Mouse (Mus musculus) heart, embryonic 12.5 days (tissue): ENCODE results near the gene Sacs. TPM values are rescaled to one million over a fixed set of nuclear protein-coding genes. Genes with fewer than 3 reads are reported as not detected.
A peak's percentile ranks its signal among the peaks of the same experiment; 100 is the strongest.
"Not testable (repeated sequence)": the region's sequence is repeated elsewhere in the genome, so short reads cannot be mapped to it uniquely, and the experiment has no call there.

Source experiments
- ATAC-seq: fragments of 200-750 bp; cut with Nextera tagmentation; 2 replicates; pipeline ENCODE4 v1.8.0; 2017; ENCODE audit warnings: moderate TSS enrichment, moderate library complexity; ENCODE audit not compliant: insufficient number of reproducible peaks, low FRiP score
- H3K27ac ChIP-seq: fragments of 300-500 bp; sonication (generic); 2 replicates; pipeline ENCODE4 v1.5.1; 2016; ENCODE audit warnings: mild to moderate bottlenecking, moderate library complexity; ENCODE audit not compliant: poor library complexity, severe bottlenecking
- H3K27me3 ChIP-seq: fragments of 300-500 bp; sonication (generic); replicated peaks from 2 replicates; pipeline ENCODE4 v1.6.1; 2016; ENCODE audit warnings: mild to moderate bottlenecking, moderate library complexity
- H3K36me3 ChIP-seq: fragments of 300-500 bp; sonication (generic); 2 replicates; pipeline ENCODE4 v1.6.1; 2016; ENCODE audit warnings: mild to moderate bottlenecking, moderate library complexity
- H3K4me1 ChIP-seq: fragments of 300-500 bp; sonication (generic); replicated peaks from 2 replicates; pipeline ENCODE4 v1.6.1; 2016; ENCODE audit warnings: mild to moderate bottlenecking
- H3K4me2 ChIP-seq: fragments of 300-500 bp; sonication (generic); 2 replicates; pipeline ENCODE4 v1.6.1; 2016; ENCODE audit warnings: mild to moderate bottlenecking, moderate library complexity
- H3K4me3 ChIP-seq: fragments of 300-500 bp; sonication (generic); 2 replicates; pipeline ENCODE4 v1.5.1; 2016; ENCODE audit warnings: mild to moderate bottlenecking
- H3K9ac ChIP-seq: fragments of 300-500 bp; sonication (generic); 2 replicates; pipeline ENCODE4 v1.6.1; 2016; ENCODE audit warnings: mild to moderate bottlenecking, moderate library complexity
- H3K9me3 ChIP-seq: fragments of 300-500 bp; sonication (generic); replicated peaks from 2 replicates; pipeline ENCODE4 v1.6.1; 2016; ENCODE audit warnings: mild to moderate bottlenecking, moderate library complexity
- WGBS: fragments of 180-500 bp; shearing (Covaris S2); methylation state at CpG from one replicate; pipeline ENCODE4 v1.1.7; 2016; 5-methylcytosine and 5-hydroxymethylcytosine counted together
- polyA plus RNA-seq: library from polyadenylated mRNA; unstranded; fragments of >200 nt; fragmentation: Nextera tagmentation; extraction: Ambion mirVana; gene quantifications from 2 replicates; pipeline ENCODE4 v1.2.1, GENCODE M21; 2016

Gene Sacs
- polyA plus RNA-seq, 1 experiment from 2014 or later: 6.3 TPM

DNA sequence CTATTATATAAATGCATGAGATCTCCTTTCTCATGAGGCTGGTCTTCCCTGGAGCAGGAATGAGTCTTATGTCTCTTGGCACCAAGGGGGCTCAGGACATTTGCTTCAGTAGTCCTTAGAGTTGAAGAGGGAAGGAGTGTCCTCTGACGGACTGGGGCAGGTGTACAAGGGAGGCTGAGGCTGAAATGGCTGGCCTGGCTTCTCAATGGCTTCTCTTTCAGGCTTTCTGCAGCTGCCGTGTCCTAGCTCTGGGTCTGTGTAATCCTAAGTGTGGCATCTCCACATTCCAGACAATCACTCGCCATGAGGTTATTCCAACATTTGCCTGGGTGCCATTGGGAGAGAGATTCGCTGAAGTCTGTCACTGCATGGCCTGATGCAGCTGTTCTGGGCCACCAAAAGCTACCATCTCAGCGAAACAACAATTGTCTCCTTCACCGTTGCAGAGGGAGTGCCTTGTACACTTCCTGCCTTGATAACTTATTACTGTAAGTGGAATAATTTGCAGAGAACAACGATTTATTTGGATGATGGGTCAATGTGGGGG, 9.2 kb upstream of the Sacs start:
- Histone ChIP-seq H3K27ac (no peak overlapping the region), H3K27me3 (0 out of 2 replicates have a peak, but pooled peaks cover 3% of the 10 kb centered on the region), H3K36me3 (no peaks in the 10 kb centered on the region), H3K9me3 (no peaks in the 10 kb centered on the region), H3K4me2 (no peak overlapping the region), H3K9ac (no peak overlapping the region), H3K4me3 (no peak overlapping the region), H3K4me1 (peaks cover 18% of the 10 kb centered on the region)
- 61% methylated on average over 7 of the region's 7 CpGs for WGBS
- no peak for ATAC-seq

GRCm38 (mm10) chr14:61132556-61132955, 5.7 kb upstream of the Sacs start:
- H3K4me1 ChIP-seq: peaks cover 7% of the 10 kb centered on the region
- no peak overlapping the region for H3K4me3 ChIP-seq
- 69% methylated on average over 1 of the region's 1 CpGs for WGBS
- no peaks in the 10 kb centered on the region for H3K36me3 ChIP-seq
- H3K9me3 ChIP-seq: no peaks in the 10 kb centered on the region
- no peak overlapping the region for H3K4me2 ChIP-seq
- H3K27ac ChIP-seq: no peak overlapping the region
- H3K27me3 ChIP-seq: 0 out of 2 replicates have a peak, but pooled peaks cover 3% of the 10 kb centered on the region
- no peak for ATAC-seq
- no peak overlapping the region for H3K9ac ChIP-seq

DNA sequence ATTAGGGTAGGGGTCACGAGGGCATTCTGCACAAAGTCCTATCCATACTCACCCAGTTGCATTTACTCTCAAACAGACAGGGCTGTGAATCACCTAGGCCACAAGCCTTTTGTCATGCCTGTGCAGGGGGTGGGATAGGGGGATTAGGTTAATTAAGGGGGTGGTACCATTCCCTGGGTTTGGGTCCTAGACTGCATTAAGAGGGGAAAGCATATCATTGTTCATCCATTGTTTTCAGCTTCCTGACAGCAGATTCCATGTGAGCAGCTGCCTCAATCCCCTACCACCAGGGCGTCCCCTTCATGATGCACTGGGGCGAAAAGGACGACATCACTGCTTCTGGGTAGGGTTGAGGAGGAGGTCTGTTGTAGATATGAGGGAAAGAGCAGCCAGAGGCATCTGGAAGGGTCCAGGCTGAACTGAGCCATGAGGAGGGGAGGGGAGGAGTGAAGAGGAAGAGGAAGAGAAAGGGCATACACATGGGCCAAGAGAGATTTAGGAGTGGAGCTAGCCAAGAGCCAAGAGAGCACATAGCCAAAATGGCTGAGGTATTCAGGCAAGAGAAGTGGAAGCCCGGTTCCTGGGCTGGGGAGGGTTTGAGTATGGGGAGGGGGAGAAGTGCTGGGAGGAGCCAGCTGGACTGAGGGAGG, 3.8 kb upstream of the Sacs start:
- H3K36me3 ChIP-seq: no peaks in the 10 kb centered on the region
- ATAC-seq: no peak

GRCm38 (mm10) chr14:61137410-61137809, 847 bp upstream of the Sacs start:
- Histone ChIP-seq H3K27me3 (peaks cover 12% of the 10 kb centered on the region), H3K36me3 (no peaks in the 10 kb centered on the region), H3K4me2 (no peak overlapping the region), H3K4me1 (0 out of 2 replicates have a peak, but pooled peaks cover 4% of the 10 kb centered on the region), H3K27ac (no peak overlapping the region), H3K4me3 (no peak overlapping the region), H3K9me3 (no peaks in the 10 kb centered on the region), H3K9ac (no peak overlapping the region)
- 68% methylated on average over 5 of the region's 5 CpGs for WGBS
- no peak for ATAC-seq

More for the DNA sequence above, 3.8 kb upstream of the Sacs start:
- no peak overlapping the region for H3K27ac ChIP-seq
- H3K4me3 ChIP-seq: no peak overlapping the region
- peaks cover 4% of the 10 kb centered on the region; the same call in 1 of the 2 replicates for H3K4me1 ChIP-seq
- no peaks in the 10 kb centered on the region for H3K9me3 ChIP-seq
- H3K9ac ChIP-seq: no peak overlapping the region
- H3K4me2 ChIP-seq: no peak overlapping the region
- 47% methylated on average over 5 of the region's 5 CpGs for WGBS
- peaks cover 8% of the 10 kb centered on the region for H3K27me3 ChIP-seq

GRCm38 (mm10) chr14:61138727-61139067, 440 bp downstream of the Sacs start:
- H3K36me3 ChIP-seq: no peaks in the 10 kb centered on the region
- H3K27ac ChIP-seq: no peak overlapping the region
- H3K27me3 ChIP-seq: peaks cover 11% of the 10 kb centered on the region
- H3K9me3 ChIP-seq: no peaks in the 10 kb centered on the region
- no peak for ATAC-seq
- peak overlapping the region; percentile 55 for H3K4me3 ChIP-seq
- 27% methylated on average over 8 of the region's 8 CpGs for WGBS
- 0 out of 2 replicates have a peak, but pooled peaks cover 4% of the 10 kb centered on the region for H3K4me1 ChIP-seq
- peak overlapping the region; percentile 75 for H3K9ac ChIP-seq
- peak overlapping the region; percentile 79 for H3K4me2 ChIP-seq

GRCm38 (mm10) chr14:61143358-61143757, 5.1 kb downstream of the Sacs start:
- ATAC-seq: no peak
- Histone ChIP-seq H3K36me3 (no peaks in the 10 kb centered on the region), H3K9ac (no peak overlapping the region), H3K27ac (no peak overlapping the region), H3K4me2 (no peak overlapping the region), H3K4me1 (0 out of 2 replicates have a peak, but pooled peaks cover 4% of the 10 kb centered on the region), H3K27me3 (peaks cover 11% of the 10 kb centered on the region), H3K9me3 (no peaks in the 10 kb centered on the region), H3K4me3 (no peak overlapping the region)
- WGBS: 79% methylated on average over 8 of the region's 8 CpGs

DNA sequence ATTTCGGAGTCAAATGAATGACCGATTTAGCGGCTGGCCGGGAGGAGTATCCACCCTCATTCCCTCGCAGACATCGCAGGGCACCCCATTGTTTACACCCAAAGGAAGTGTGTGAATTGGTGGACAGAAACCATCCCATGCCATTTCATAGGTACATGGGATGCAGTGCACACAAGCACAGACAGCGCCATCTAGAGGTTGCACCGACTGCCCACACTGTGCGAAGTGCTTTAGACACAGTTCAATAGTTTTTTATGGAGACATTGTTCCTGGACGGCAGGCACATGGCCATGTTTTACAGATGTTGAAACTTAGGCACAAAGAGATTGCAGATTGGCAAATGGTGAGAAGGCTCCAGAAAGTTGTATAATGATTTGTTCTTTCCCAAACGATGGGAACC, 5.6 kb downstream of the Sacs start:
- Histone ChIP-seq H3K27ac (no peak overlapping the region), H3K4me2 (no peak overlapping the region), H3K4me3 (no peak overlapping the region), H3K4me1 (no peaks in the 10 kb centered on the region), H3K9ac (no peak overlapping the region), H3K27me3 (peaks cover 11% of the 10 kb centered on the region), H3K9me3 (no peaks in the 10 kb centered on the region), H3K36me3 (no peaks in the 10 kb centered on the region)
- WGBS: 40% methylated on average over 11 of the region's 11 CpGs
- ATAC-seq: no peak

DNA sequence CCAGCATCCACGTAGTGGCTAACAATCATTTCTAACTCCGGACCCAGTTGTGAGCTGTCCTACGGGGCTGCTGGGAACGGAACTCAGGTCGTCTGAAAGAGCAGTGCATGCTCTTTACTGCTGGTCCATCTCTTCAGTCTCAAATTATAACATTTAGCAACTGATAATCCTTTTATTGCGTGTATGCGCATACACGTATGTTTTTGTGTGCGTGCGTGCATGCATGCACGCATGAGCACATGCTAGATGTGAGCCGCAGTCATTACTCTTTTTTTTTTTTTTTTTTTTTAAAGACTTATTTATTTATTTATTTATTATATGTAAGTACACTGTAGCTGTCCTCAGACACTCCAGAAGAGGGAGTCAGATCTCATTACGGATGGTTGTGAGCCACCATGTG, 12.2 kb downstream of the Sacs start:
- ATAC-seq, H3K9me3 ChIP-seq, H3K27me3 ChIP-seq, H3K4me2 ChIP-seq, H3K4me3 ChIP-seq, H3K36me3 ChIP-seq, H3K4me1 ChIP-seq, H3K27ac ChIP-seq, H3K9ac ChIP-seq: not testable (repeated sequence)
- WGBS: 90% methylated on average over 12 of the region's 13 CpGs

GRCm38 (mm10) chr14:61154900-61155585, 16.8 kb downstream of the Sacs start:
- no peaks in the 10 kb centered on the region for H3K36me3 ChIP-seq
- WGBS: 71% methylated on average over 6 of the region's 6 CpGs
- 0 out of 2 replicates have a peak, but pooled peaks cover 6% of the 10 kb centered on the region for H3K4me1 ChIP-seq
- no peaks in the 10 kb centered on the region for H3K27me3 ChIP-seq
- no peak for ATAC-seq
- H3K4me2 ChIP-seq: no peak overlapping the region
- no peak overlapping the region for H3K9ac ChIP-seq
- H3K9me3 ChIP-seq: no peaks in the 10 kb centered on the region
- no peak overlapping the region for H3K27ac ChIP-seq
- H3K4me3 ChIP-seq: no peak overlapping the region

- no peaks in the 10 kb centered on the region for H3K27me3 ChIP-seq
- H3K36me3 ChIP-seq: no peaks in the 10 kb centered on the region
- H3K4me3 ChIP-seq: no peak overlapping the region
- H3K27ac ChIP-seq: no peak overlapping the region
- no peaks in the 10 kb centered on the region for H3K9me3 ChIP-seq
- no peak for ATAC-seq
- peaks cover 8% of the 10 kb centered on the region for H3K4me1 ChIP-seq
- H3K9ac ChIP-seq: no peak overlapping the region
- no peak overlapping the region for H3K4me2 ChIP-seq
Observed at GRCm38 (mm10) chr14:61155687-61156086, 17.4 kb downstream of the Sacs start.

DNA sequence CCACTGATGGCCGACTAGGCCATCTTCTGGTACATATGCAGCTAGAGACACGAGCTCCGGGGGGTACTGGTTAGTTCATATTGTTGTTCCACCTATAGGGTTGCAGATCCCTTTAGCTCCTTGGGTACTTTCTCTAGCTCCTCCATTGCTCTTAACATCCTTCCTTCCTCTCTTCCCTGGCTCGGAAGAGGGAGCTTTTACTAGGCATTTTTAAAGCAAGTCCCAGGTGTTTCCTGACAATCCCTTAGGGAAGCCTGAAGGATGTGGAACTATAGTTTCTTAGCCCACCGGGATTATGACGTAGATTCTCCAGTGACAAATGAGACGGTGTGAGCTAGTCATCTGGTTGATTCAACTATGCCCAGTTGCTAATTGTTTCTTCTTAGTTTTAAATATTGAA, 19.2 kb downstream of the Sacs start:
- H3K36me3 ChIP-seq, H3K9me3 ChIP-seq, H3K27me3 ChIP-seq, H3K9ac ChIP-seq, H3K4me3 ChIP-seq, H3K4me2 ChIP-seq, H3K27ac ChIP-seq, ATAC-seq: not testable (repeated sequence)
- peaks cover 25% of the 10 kb centered on the region for H3K4me1 ChIP-seq
- 70% methylated on average over 7 of the region's 7 CpGs for WGBS
